Mouse (Mus musculus) CH12.LX (cell line): ENCODE data around the gene E130218I03Rik. TPM values are rescaled to one million over a fixed set of nuclear protein-coding genes. Genes with fewer than 3 reads are reported as not detected.

Experiments
- DNase-seq: peaks from one replicate; pipeline ENCODE4 v3.0.0-alpha.2; 2013; ENCODE audit errors: extremely low read depth
- H3K27ac ChIP-seq: 2 replicates; pipeline ENCODE4 v1.5.1; 2012; ENCODE audit warnings: low read depth, mild to moderate bottlenecking, control low read depth, moderate library complexity; ENCODE audit not compliant: insufficient read depth
- H3K27me3 ChIP-seq: replicated peaks from 2 replicates; pipeline ENCODE3; 2012; ENCODE audit warnings: inconsistent platforms
- H3K36me3 ChIP-seq, 2 experiments: replicated peaks in 1 of 2; 2 replicates each; pipeline versions ENCODE3 to v1.6.1; 2012; ENCODE audit warnings: inconsistent platforms in 1 of 2, low read length in 1 of 2, mild to moderate bottlenecking in 1 of 2, mixed read lengths in 1 of 2, moderate library complexity in 1 of 2; ENCODE audit not compliant: control insufficient read depth in 1 of 2, insufficient read depth in 1 of 2
- H3K4me1 ChIP-seq, 2 experiments: 2 replicates each; pipeline ENCODE4 v1.6.1; 2012; ENCODE audit warnings: inconsistent platforms in 1 of 2, moderate library complexity in 1 of 2; ENCODE audit not compliant: insufficient read depth in 2 of 2, control insufficient read depth in 1 of 2
- H3K4me2 ChIP-seq: 2 replicates; pipeline ENCODE4 v1.6.1; 2012; ENCODE audit warnings: low read depth, mild to moderate bottlenecking, control low read depth; ENCODE audit not compliant: poor library complexity, insufficient read depth, severe bottlenecking
- H3K4me3 ChIP-seq, 3 experiments: fragments of 150-350 bp in 1 of 3; sonication (generic) in 1 of 3; replicated peaks in 1 of 3; 2 replicates each; pipeline versions ENCODE3 to v1.5.1; 2011 to 2012; ENCODE audit warnings: low read depth in 2 of 3, low read length in 2 of 3, mild to moderate bottlenecking in 2 of 3, moderate library complexity in 2 of 3, control low read depth in 1 of 3, improper control_type of control experiment in 1 of 3, inconsistent platforms in 1 of 3, mixed read lengths in 1 of 3; ENCODE audit not compliant: poor library complexity in 1 of 3
- H3K79me2 ChIP-seq: replicated peaks from 2 replicates; pipeline ENCODE4 v1.6.1; 2012; ENCODE audit warnings: mild to moderate bottlenecking, moderate library complexity; ENCODE audit not compliant: control insufficient read depth, poor library complexity, insufficient read depth, severe bottlenecking; ENCODE audit errors: extremely low read depth
- H3K9ac ChIP-seq: 2 replicates; pipeline ENCODE4 v1.6.1; 2012; ENCODE audit warnings: low read depth, mild to moderate bottlenecking, control low read depth, moderate library complexity; ENCODE audit not compliant: insufficient read depth
- H3K9me3 ChIP-seq: replicated peaks from 2 replicates; pipeline ENCODE3; 2012; ENCODE audit warnings: low read length, inconsistent platforms, mixed read lengths
- BHLHE40 ChIP-seq: IDR thresholded peaks from 2 replicates; pipeline ENCODE4 v1.6.1; 2011; ENCODE audit warnings: mild to moderate bottlenecking, low read depth, low read length, improper control_type of control experiment
- ELF1 ChIP-seq: IDR thresholded peaks from 2 replicates; pipeline ENCODE4 v1.6.1; 2014; ENCODE audit warnings: low read depth, mild to moderate bottlenecking, inconsistent platforms, low read length, improper control_type of control experiment
- ETS1 ChIP-seq: conservative IDR thresholded peaks from 2 replicates; pipeline ENCODE4 v1.6.1; 2012; ENCODE audit warnings: low read depth, mild to moderate bottlenecking, inconsistent platforms, low read length, improper control_type of control experiment, moderate library complexity
- GABPA ChIP-seq: IDR thresholded peaks from 2 replicates; pipeline ENCODE4 v1.6.1; 2012; ENCODE audit warnings: low read depth, low read length, improper control_type of control experiment, inconsistent platforms; ENCODE audit not compliant: insufficient replicate concordance
- HCFC1 ChIP-seq: IDR thresholded peaks from 2 replicates; pipeline ENCODE4 v1.6.1; 2012; ENCODE audit warnings: low read depth, mild to moderate bottlenecking, inconsistent platforms, low read length, improper control_type of control experiment
- JUN ChIP-seq: IDR thresholded peaks from 2 replicates; pipeline ENCODE4 v1.6.1; 2011; ENCODE audit warnings: low read depth, mild to moderate bottlenecking, low read length, improper control_type of control experiment, moderate library complexity; ENCODE audit not compliant: insufficient read depth
- JUND ChIP-seq: conservative IDR thresholded peaks from 2 replicates; pipeline ENCODE4 v1.6.1; 2011; ENCODE audit warnings: low read depth, low read length, improper control_type of control experiment
- MAX ChIP-seq: IDR thresholded peaks from 2 replicates; pipeline ENCODE4 v1.6.1; 2011; ENCODE audit warnings: low read length, improper control_type of control experiment
- MAZ ChIP-seq: IDR thresholded peaks from 2 replicates; pipeline ENCODE4 v1.6.1; 2012; ENCODE audit warnings: low read depth, mild to moderate bottlenecking, inconsistent platforms, low read length, improper control_type of control experiment, moderate library complexity
- MXI1 ChIP-seq: IDR thresholded peaks from 2 replicates; pipeline ENCODE4 v1.6.1; 2011; ENCODE audit warnings: mild to moderate bottlenecking, low read depth, low read length, improper control_type of control experiment
- NELFE ChIP-seq: IDR thresholded peaks from 2 replicates; pipeline ENCODE4 v1.6.1; 2011; ENCODE audit warnings: low read depth, low read length, improper control_type of control experiment
- NRF1 ChIP-seq: IDR thresholded peaks from 2 replicates; pipeline ENCODE4 v1.6.1; 2014; ENCODE audit warnings: low read depth, mild to moderate bottlenecking, inconsistent platforms, low read length, improper control_type of control experiment, moderate library complexity
- PAX5 ChIP-seq: IDR thresholded peaks from 2 replicates; pipeline ENCODE4 v1.6.1; 2012; ENCODE audit warnings: low read length, inconsistent platforms, mixed read lengths
- POLR2A ChIP-seq: IDR thresholded peaks from 2 replicates; pipeline ENCODE4 v1.6.1; 2011; ENCODE audit warnings: low read depth, mild to moderate bottlenecking, improper control_type of control experiment, low read length
- RAD21 ChIP-seq: IDR thresholded peaks from 2 replicates; pipeline ENCODE4 v1.6.1; 2011; ENCODE audit warnings: low read depth, mild to moderate bottlenecking, low read length, improper control_type of control experiment, moderate library complexity
- USF1 ChIP-seq: IDR thresholded peaks from 2 replicates; pipeline ENCODE4 v1.6.1; 2014; ENCODE audit warnings: low read depth, mild to moderate bottlenecking, inconsistent platforms, low read length, improper control_type of control experiment
- ZC3H11A ChIP-seq: IDR thresholded peaks from 2 replicates; pipeline ENCODE4 v1.6.1; 2012; ENCODE audit warnings: low read depth, mild to moderate bottlenecking, inconsistent platforms, low read length, improper control_type of control experiment
- ZNF384 ChIP-seq: IDR thresholded peaks from 2 replicates; pipeline ENCODE4 v1.6.1; 2012; ENCODE audit warnings: low read depth, low read length, improper control_type of control experiment, inconsistent platforms
- dilution Hi-C: fragments of 300-500 bp; cut with MboI; formaldehyde crosslinking; loops from 2 replicates; pipeline ENCODE4 v1.14.3; 2020; ENCODE audit warnings: low sequenced_read_pairs; ENCODE audit not compliant: extremely low pct_unique_long_range_greater_than_20kb, extremely low pct_ligation_motif_present
- in situ Hi-C: fragments of 300-500 bp; cut with MboI; formaldehyde crosslinking; loops from 3 replicates; pipeline ENCODE4 v1.14.3; 2019; ENCODE audit warnings: low sequenced_read_pairs, low pct_ligation_motif_present, low pct_unique_long_range_greater_than_20kb, mixed read lengths
- polyA plus RNA-seq: library from polyadenylated mRNA; unstranded; fragments of >175 nt; gene quantifications from 2 replicates; pipeline ENCODE4 v1.2.1, GENCODE M21; 2012; ENCODE audit warnings: low read depth; ENCODE audit not compliant: insufficient read length
- total RNA-seq, 2 experiments: library from RNA; depleted of rRNA; stranded (reverse); fragments of 300-350 nt in 1 of 2; fragments of >200 nt in 1 of 2; gene quantifications; 2 replicates each; pipeline ENCODE4 v1.2.3; 2012 to 2014

Gene E130218I03Rik
- total and polyA plus RNA-seq, 3 experiments, result 1.6 to 2.9 TPM; not detected in 1

DNA sequence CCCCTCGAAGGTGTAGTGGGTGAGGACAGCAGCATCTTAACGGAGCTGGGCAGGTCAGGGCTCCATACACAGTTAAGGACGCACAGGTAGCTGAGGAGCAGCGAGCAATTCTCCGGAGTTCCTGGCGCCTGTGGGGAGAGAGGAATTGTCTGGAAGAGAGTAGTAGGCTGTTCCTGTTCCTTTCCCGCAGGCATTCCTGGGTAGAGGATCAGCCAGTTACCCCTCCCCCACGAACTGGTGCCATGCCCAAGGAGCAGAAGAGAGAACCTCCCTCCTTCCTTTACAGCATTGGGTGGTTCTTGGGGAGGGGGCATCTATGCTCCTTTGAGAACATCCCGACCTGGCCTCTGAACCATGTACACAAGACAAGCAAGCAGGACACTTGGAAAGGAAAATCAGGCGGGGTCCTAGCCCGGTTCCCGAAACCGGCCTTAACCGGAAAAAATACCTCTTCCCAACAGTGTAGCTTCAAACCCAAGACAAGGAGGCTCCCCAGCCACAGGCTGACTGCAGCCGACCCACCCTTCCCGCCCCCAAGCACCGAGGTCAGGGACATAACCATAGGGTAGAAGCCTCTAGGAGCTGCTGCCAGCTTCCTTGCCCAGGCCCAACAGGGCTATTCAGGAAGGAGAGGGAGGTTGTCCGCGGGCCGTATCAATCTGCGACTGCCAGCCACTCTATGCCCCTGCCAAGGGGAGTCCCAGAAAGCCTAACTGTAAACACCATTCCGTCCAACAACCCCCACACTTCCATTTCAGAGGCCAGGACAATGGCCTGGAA lies 8.9 kb downstream of the E130218I03Rik start:
- in situ Hi-C loops (loop anchor here (25.0 kb wide), 1 partner anchor 235 kb away; the partner anchor contains the start of gene Paqr7), dilution Hi-C loops (no loop called here)
- no peaks in the 10 kb centered on the region for H3K79me2 ChIP-seq
- H3K4me1 ChIP-seq, result peaks cover 3 to 5% of the 10 kb centered on the region in 2 experiments; a peak in 3 of 4 replicates
- no peak overlapping the region for H3K27ac ChIP-seq
- peaks cover 12% of the 10 kb centered on the region for H3K9me3 ChIP-seq
- H3K4me3 ChIP-seq, result no peak overlapping the region
- H3K27me3 ChIP-seq, result peaks cover 75% of the 10 kb centered on the region
- H3K4me2 ChIP-seq, result no peak overlapping the region
- TF ChIP-seq JUND, result no peak
- TF ChIP-seq PAX5, result no peak
- no peak for TF ChIP-seq MAX
- no peak for TF ChIP-seq NRF1
- no peak for TF ChIP-seq HCFC1
- no peak for TF ChIP-seq GABPA
- no peak for TF ChIP-seq RAD21
- TF ChIP-seq BHLHE40, result no peak
- TF ChIP-seq USF1, result no peak
- TF ChIP-seq MAZ, result no peak
- H3K36me3 ChIP-seq, result no peaks in the 10 kb centered on the region
- H3K9ac ChIP-seq, result no peak overlapping the region
- no peak for DNase-seq

DNA sequence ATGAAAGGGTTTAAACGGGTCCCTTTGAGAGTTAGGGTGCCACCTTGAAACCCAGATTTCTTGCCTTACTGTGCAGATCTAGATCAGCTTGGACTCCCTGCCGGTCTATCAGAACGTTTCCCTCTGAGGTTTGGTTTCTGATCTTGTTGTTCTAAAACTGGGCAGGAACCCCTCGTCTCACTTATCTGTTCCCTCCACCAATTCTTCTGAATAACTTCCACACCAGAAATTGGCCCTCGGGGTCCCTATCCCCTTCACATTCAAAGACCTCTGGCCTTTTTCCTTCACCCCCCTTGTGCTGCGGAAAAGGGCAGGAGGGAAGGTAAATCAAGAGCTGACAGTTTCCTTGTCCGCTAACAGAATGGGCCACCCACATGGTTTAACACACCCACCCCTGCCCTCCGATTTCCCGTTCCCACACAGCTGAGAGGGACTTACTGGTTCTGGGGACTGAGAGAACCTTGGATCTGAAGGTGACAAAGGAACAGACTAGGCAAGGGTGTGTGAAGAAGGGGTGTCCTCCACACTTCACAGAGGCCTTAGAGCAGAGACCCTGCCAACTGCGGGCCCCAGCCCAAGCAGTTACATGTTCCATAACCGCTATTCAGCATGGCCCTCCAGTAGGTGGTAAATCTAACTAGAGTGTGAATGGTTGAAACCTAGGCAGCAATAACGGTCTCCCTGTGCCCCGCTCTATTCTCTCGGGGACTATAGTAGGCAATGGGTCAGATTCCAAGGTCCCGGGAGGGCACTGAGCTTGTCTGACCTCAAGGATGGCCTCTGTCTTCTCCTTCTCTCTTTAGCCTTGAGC lies 9.7 kb downstream of the E130218I03Rik start:
- TF ChIP-seq MAX, result no peak
- TF ChIP-seq ZNF384, result no peak
- no peak for TF ChIP-seq ELF1
- no peak for TF ChIP-seq POLR2A
- no peak for TF ChIP-seq NELFE
- no peak for TF ChIP-seq ETS1
- TF ChIP-seq MXI1, result no peak
- no peak for TF ChIP-seq MAZ
- no peak for TF ChIP-seq USF1
- no peak for TF ChIP-seq JUN
- TF ChIP-seq ZC3H11A, result no peak
- Histone ChIP-seq H3K4me3 (no peak overlapping the region), H3K4me2 (no peak overlapping the region), H3K27me3 (peaks cover 67% of the 10 kb centered on the region), H3K9ac (no peak overlapping the region), H3K27ac (no peak overlapping the region), H3K79me2 (no peaks in the 10 kb centered on the region), H3K9me3 (peaks cover 12% of the 10 kb centered on the region), H3K36me3 (no peaks in the 10 kb centered on the region), H3K4me1 (peaks cover 3 to 5% of the 10 kb centered on the region in 2 experiments; a peak in 3 of 4 replicates)
- dilution Hi-C loops (no loop called here), in situ Hi-C loops (loop anchor here (25.0 kb wide), 1 partner anchor 234 kb away; the partner anchor contains the start of gene Paqr7)
- DNase-seq, result no peak
